Mouse (Mus musculus): ENCODE results near the gene Cd151.

DNA sequence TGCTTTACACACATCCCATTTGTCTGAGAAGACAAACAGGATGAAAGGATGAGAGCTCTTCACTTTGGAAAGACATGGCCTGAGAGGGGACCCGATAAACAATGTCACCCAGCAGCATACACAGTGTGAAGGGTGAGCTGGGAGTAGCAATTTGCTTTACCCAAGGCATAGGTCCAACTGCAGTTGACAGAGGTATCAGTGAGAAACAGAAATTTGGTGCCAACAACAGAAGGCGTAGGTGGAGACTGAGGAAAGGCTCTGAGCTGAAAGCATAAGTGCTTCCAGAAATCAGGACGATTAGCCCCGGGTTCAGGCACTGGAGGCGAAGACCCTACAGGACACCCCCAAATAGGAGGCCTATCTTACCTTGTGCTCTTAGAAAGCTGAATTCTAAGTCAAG, 43.0 kb downstream of the Cd151 start:
- TF ChIP-seq CTCF (IDR thresholded peaks at IDR 0.05; ENCODE audit: borderline replicate concordance, insufficient read depth, low read length) (no peak), POLR2A (IDR thresholded peaks at IDR 0.05; ENCODE audit: low read depth, low read length) (no peak)
